Mouse (Mus musculus) olfactory bulb, adult 2 months (tissue): ENCODE data around the gene Lztr1.

Experiments
- CTCF ChIP-seq: fragments of 200-500 bp; IDR thresholded peaks from 2 replicates; pipeline ENCODE4 v1.5.1; 2012; ENCODE audit warnings: low read depth, mild to moderate bottlenecking, low read length, moderate library complexity; ENCODE audit not compliant: insufficient read depth
- POLR2A ChIP-seq: fragments of 200-500 bp; IDR thresholded peaks from 2 replicates; pipeline ENCODE4 v1.6.1; 2012; ENCODE audit warnings: mild to moderate bottlenecking, low read depth, low read length, moderate library complexity; ENCODE audit not compliant: insufficient read depth

- no peak for TF ChIP-seq CTCF
- TF ChIP-seq POLR2A: no peak
Measured at GRCm38 (mm10) chr16:17558811-17559210, 50.3 kb downstream of the Lztr1 start.
